Mouse (Mus musculus) CD4-positive, CD25-positive, alpha-beta regulatory T cell, adult 9 weeks (primary cell): Measurements from ENCODE around the gene Kctd4. TPM values are rescaled to one million over a fixed set of nuclear protein-coding genes. Genes with fewer than 3 reads are reported as not detected.

ENCODE experiments used
- polyA plus RNA-seq: library from polyadenylated mRNA; unstranded; fragments of 100-300 nt; shearing (Covaris generic); gene quantifications from one replicate; pipeline ENCODE4 v1.2.1, GENCODE M21; 2017

Gene Kctd4
- polyA plus RNA-seq = 0.73 TPM

GRCm38 (mm10) chr14:75954766-75955165, at the start of gene Kctd4:
Gene Kctd4 (plus strand): TSS chr14:75955009.

DNA sequence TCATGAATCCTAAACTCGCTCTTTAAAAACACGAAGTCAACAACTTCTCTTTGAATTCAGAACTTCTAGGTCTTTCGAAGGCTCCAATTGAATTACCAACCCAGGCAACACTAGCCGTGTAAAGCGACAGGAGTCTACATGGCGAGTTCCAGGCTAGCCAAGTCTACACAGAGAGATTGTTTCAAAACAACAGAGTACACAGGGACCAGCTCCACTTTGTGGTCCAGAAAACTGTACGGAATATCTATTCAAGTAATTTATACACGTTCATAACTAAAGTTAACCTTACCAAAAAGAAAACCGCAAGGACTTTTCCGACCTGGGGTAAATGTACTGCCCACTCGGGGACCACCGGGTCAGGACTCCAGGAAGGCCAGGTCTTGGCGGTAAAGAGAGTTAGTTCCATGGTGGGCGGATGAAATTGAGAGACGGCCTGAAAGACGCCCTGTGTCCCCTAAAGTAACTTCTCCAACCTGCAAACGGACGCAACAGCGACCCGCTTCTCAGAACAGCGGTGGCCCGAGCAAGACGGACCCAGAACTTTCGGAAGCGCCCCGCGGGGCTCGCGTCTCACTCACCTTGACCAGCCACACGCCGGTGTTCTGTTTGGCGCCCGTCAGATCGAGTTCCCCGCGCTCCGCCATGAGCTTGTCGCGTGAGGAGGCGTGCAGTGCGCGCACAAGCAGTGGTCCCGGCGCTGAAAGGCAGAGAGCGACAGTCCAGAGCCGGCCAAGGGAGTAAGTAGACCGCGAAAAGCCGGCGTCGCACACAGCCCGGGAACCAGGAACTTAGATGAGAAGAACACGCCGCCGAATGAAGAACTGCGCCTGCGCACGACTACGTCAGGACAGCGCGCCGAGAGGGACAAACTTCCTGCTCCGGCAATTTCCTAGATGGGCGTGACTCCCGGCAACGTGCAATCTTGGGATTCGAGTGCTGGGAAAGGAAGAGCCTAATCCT, 55.6 kb downstream of the Kctd4 start, which contains the start of gene Gtf2f2:
Gene Gtf2f2 (minus strand): TSS at position 764 of the 960 bp plus-strand sequence.

Other genes starting within 250 kb of the Kctd4 start
- 11.3 TPM for gene Cog3, start 200.5 kb upstream of the Kctd4 start, polyA plus RNA-seq
- gene Slc25a30, start 168.0 kb upstream of the Kctd4 start, polyA plus RNA-seq = 19.3 TPM
- gene Tpt1, start 109.9 kb upstream of the Kctd4 start, polyA plus RNA-seq = 1,459 TPM
- 50.5 TPM for gene Gtf2f2, start 55.9 kb downstream of the Kctd4 start, polyA plus RNA-seq
- 20.7 TPM for gene Gpalpp1, start 155.8 kb downstream of the Kctd4 start, polyA plus RNA-seq
- gene Nufip1, start 155.9 kb downstream of the Kctd4 start, polyA plus RNA-seq = 11.5 TPM